Mouse (Mus musculus) ES-E14 (cell line): ENCODE results near the gene BC030500.

ENCODE experiments used
- HCFC1 ChIP-seq: IDR thresholded peaks from 2 replicates; pipeline ENCODE4 v1.6.1; 2012; ENCODE audit warnings: low read length, inconsistent platforms, borderline replicate concordance; ENCODE audit not compliant: insufficient read depth
- ZC3H11A ChIP-seq: IDR thresholded peaks from 2 replicates; pipeline ENCODE4 v1.6.1; 2012; ENCODE audit warnings: low read depth, mild to moderate bottlenecking, inconsistent platforms, low read length, borderline replicate concordance
- ZNF384 ChIP-seq: IDR thresholded peaks from 2 replicates; pipeline ENCODE4 v1.6.1; 2012; ENCODE audit warnings: low read depth, low read length, inconsistent platforms

DNA sequence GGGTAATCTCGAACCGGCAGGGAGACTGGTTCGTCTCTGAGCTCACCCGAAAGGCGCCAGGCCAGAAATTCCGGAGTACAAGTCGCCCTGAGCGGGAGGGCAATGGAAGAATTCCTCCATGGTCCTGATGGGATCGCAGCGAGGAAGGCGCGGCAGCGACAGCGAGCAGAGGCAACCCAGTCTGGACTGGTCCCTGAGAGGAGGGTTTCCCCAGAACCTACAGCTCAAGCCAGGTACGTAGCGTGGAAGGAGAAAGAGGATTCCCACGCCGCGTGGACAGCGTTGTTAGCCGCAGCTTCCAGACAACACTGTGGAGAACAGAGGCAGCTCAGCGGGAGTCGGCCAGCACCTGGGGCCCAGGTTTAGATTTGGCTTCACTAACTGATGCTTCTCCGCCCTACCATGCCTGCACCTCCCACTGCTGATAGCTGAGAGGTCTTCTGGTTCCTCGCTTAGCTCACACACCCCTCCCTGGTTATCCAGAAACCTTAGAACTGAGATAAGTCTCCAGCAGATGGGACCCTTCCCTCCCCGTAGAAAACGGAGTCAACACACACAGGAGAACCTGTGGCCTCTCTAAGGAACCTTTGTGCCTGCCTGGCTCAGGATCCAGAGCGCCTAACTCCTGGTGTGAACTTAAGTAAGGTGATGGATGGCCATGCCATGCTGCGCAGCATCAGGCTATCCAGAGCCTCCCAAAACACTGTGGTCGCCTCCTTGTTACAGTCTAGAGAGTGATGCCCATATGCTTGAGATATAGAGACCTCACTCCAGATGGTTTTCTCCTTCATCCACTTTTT, 1.5 kb downstream of the BC030500 start:
- no peak for TF ChIP-seq HCFC1
- no peak for TF ChIP-seq ZNF384
- no peak for TF ChIP-seq ZC3H11A
